8 mouse cellular contexts compared by ENCODE assay signal in the genomic region with DNA sequence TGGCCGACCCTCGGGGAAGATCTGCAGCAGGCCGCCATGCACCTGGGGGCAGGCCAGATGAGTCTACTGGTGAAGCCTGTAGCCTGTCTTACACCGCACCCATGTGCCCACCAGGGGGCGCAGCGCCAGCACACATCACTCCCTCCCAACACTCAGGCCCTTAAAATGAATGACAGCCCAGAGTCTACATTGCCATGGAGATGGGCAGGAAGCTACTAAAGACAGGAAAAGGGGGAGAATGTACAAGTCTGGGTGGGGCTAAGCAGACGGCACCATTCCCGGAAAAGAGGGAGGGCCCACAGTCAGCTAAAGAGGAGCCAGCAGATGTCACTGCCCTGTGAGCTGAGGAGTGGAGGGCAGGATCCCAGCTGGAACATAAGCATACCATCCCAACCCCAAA. TPM values are rescaled to one million over a fixed set of nuclear protein-coding genes. Genes with fewer than 3 reads are reported as not detected.
DNase-seq lines count a peak whose midpoint lies in the region; ATAC-seq lines count a peak whose summit lies in the region.

No protein-coding gene starts in this region.

- 0 out of 2 replicates have a peak overlapping the region, but pooled peaks have one; percentile 1 for H3K9ac ChIP-seq in hindbrain, embryonic 13.5 days

- H3K36me3 ChIP-seq in hindbrain, embryonic 13.5 days: peaks cover 65% of the 10 kb centered on the region

- no peaks in the 10 kb centered on the region for H3K27me3 ChIP-seq in hindbrain, embryonic 13.5 days

- no peak overlapping the region for H3K4me3 ChIP-seq in hindbrain, embryonic 13.5 days

- 0 out of 2 replicates have a peak overlapping the region, but pooled peaks have one; percentile 2 for H3K4me2 ChIP-seq in hindbrain, embryonic 13.5 days

- H3K27ac ChIP-seq in hindbrain, embryonic 13.5 days: no peak overlapping the region

- peaks cover 54% of the 10 kb centered on the region for H3K4me1 ChIP-seq in hindbrain, embryonic 13.5 days (replicated peaks)

- DNase-seq in NIH3T3 (ENCODE audit: low read depth): peak; percentile 88
- peak; percentile 89 for DNase-seq in cerebellum, adult 9-11 months
- peak; percentile 80 to 87 for DNase-seq in frontal cortex, postnatal 14 days (ENCODE audit: low spot score in 2 of 2)
- peak; percentile 85 to 88 for DNase-seq in layer of hippocampus, postnatal 36 days
- DNase-seq in lung, postnatal 25 days (ENCODE audit: low spot score): peak; percentile 91
- DNase-seq in retina, postnatal 1 day: peak; percentile 96
- peak; percentile 94 for DNase-seq in thymus, postnatal 4 days

- 20% methylated on average over 8 of the region's 8 CpGs for WGBS in hindbrain, embryonic 13.5 days

- ATAC-seq in hindbrain, embryonic 13.5 days (ENCODE audit: low FRiP score): peak; percentile 85

- H3K9me3 ChIP-seq in hindbrain, embryonic 13.5 days: no peaks in the 10 kb centered on the region

RNA-seq across cellular contexts. Expression of a gene that starts 6.4 kb away (rescaled TPM):
- 0.17 and 0.19 TPM in 2 replicates for polyA plus RNA-seq in hindbrain, embryonic 13.5 days (2015; fragmentation: Nextera tagmentation; extraction: Ambion mirVana)
- not detected for total RNA-seq in layer of hippocampus, postnatal 36 days (2021)

RNA-seq across cellular contexts. Expression of a gene that starts 6.7 kb away (rescaled TPM):
- polyA plus RNA-seq in hindbrain, embryonic 13.5 days (2015; fragmentation: Nextera tagmentation; extraction: Ambion mirVana): 89.9 and 92.1 TPM in 2 replicates
- 100 to 1,000 TPM; 102 to 108 TPM for total RNA-seq in layer of hippocampus, postnatal 36 days (2021)

RNA-seq across cellular contexts. Expression of a gene that starts 18.8 kb away (rescaled TPM):
- polyA plus RNA-seq in hindbrain, embryonic 13.5 days (2015; fragmentation: Nextera tagmentation; extraction: Ambion mirVana): 119 and 123 TPM in 2 replicates
- 10 to 100 TPM; 93.5 to 98.7 TPM for total RNA-seq in layer of hippocampus, postnatal 36 days (2021)

RNA-seq across cellular contexts. Expression of a gene that starts 21.0 kb away (rescaled TPM):
- 1.2 TPM in 1 of 2 replicates, not detected in the other for polyA plus RNA-seq in hindbrain, embryonic 13.5 days (2015; fragmentation: Nextera tagmentation; extraction: Ambion mirVana)
- total RNA-seq in layer of hippocampus, postnatal 36 days (2021): not detected

RNA-seq across cellular contexts. Expression of a gene that starts 21.1 kb away (rescaled TPM):
- 10.8 and 11.3 TPM in 2 replicates for polyA plus RNA-seq in hindbrain, embryonic 13.5 days (2015; fragmentation: Nextera tagmentation; extraction: Ambion mirVana)
- 1 to 10 TPM; 1.8 to 2.0 TPM for total RNA-seq in layer of hippocampus, postnatal 36 days (2021)
